Mouse (Mus musculus) hematopoietic stem cell, adult 5-6 weeks (primary cell): ENCODE data around the gene Kif26b. TPM values are rescaled to one million over a fixed set of nuclear protein-coding genes. Genes with fewer than 3 reads are reported as not detected.

Source experiments
- ATAC-seq, 2 experiments: fragments of 125-278 bp in 1 of 2; replicated peaks in 1 of 2; 2 replicates each; pipeline ENCODE4 v1.8.0; 2016 to 2017; ENCODE audit warnings: inconsistent platforms in 2 of 2, mild to moderate bottlenecking in 2 of 2, moderate number of reproducible peaks in 2 of 2, low read depth in 1 of 2, moderate TSS enrichment in 1 of 2; ENCODE audit not compliant: low FRiP score in 2 of 2, poor library complexity in 2 of 2, severe bottlenecking in 2 of 2, insufficient read depth in 1 of 2, low TSS enrichment in 1 of 2
- total RNA-seq: library from RNA; stranded (forward); fragments of 172-1452, 232-1000 nt; gene quantifications from 2 replicates; pipeline ENCODE4 v1.2.3, GENCODE M21; 2017

Kif26b gene
- total RNA-seq = 0.25 and 0.50 TPM in 2 replicates

- no peak for ATAC-seq
Measured at GRCm38 (mm10) chr1:178528431-178529351, at the start of gene Kif26b. Kif26b (plus strand) TSS chr1:178529125.

- ATAC-seq = no peak
Measured at GRCm38 (mm10) chr1:178483854-178484253, 45.1 kb upstream of the Kif26b start.

GRCm38 (mm10) chr1:178485138-178485867, 43.6 kb upstream of the Kif26b start:
- no peak for ATAC-seq

- ATAC-seq = no peak
Measured at GRCm38 (mm10) chr1:178485868-178486220, 43.1 kb upstream of the Kif26b start.

- ATAC-seq = no peak
Measured at GRCm38 (mm10) chr1:178486828-178487227, 42.1 kb upstream of the Kif26b start.

- peak; percentile 23 to 52; a peak in 1 of 4 replicates for ATAC-seq
Measured at GRCm38 (mm10) chr1:178489127-178489526, 39.8 kb upstream of the Kif26b start.

- ATAC-seq = peak; percentile 27 to 31; a peak in 2 of 4 replicates
Measured at GRCm38 (mm10) chr1:178491733-178492132, 37.2 kb upstream of the Kif26b start.

GRCm38 (mm10) chr1:178492493-178492892, 36.4 kb upstream of the Kif26b start:
- ATAC-seq = no peak

- no peak for ATAC-seq
Measured at GRCm38 (mm10) chr1:178496186-178496585, 32.7 kb upstream of the Kif26b start.

- ATAC-seq = peak; percentile 67 to 75
Measured at GRCm38 (mm10) chr1:178496841-178497240, 32.1 kb upstream of the Kif26b start.

- no peak for ATAC-seq
Measured at GRCm38 (mm10) chr1:178506938-178507337, 22.0 kb upstream of the Kif26b start.

GRCm38 (mm10) chr1:178512323-178513031, 16.4 kb upstream of the Kif26b start:
- ATAC-seq = no peak

GRCm38 (mm10) chr1:178513954-178514353, 15.0 kb upstream of the Kif26b start:
- no peak for ATAC-seq

GRCm38 (mm10) chr1:178515839-178516238, 13.1 kb upstream of the Kif26b start:
- no peak for ATAC-seq

GRCm38 (mm10) chr1:178522389-178522788, 6.5 kb upstream of the Kif26b start:
- no peak for ATAC-seq

GRCm38 (mm10) chr1:178523152-178523551, 5.8 kb upstream of the Kif26b start:
- 0 out of 4 replicates have a peak, but pooled peaks have one; percentile 34 to 37 for ATAC-seq

- ATAC-seq = peak; percentile 38 to 54; a peak in 2 of 4 replicates
Measured at GRCm38 (mm10) chr1:178527185-178527546, 1.8 kb upstream of the Kif26b start.
